Mouse (Mus musculus) heart, postnatal 0 days (tissue): ENCODE measurements around the gene Gm14862. TPM values are rescaled to one million over a fixed set of nuclear protein-coding genes. Genes with fewer than 3 reads are reported as not detected.

Experiments used
- ATAC-seq: fragments of 200-750 bp; cut with Nextera tagmentation; 2 replicates; pipeline ENCODE4 v1.8.0; 2017; ENCODE audit warnings: low read depth, moderate number of reproducible peaks, moderate library complexity; ENCODE audit not compliant: insufficient read depth
- DNase-seq: peaks from one replicate; pipeline ENCODE4 v3.0.0-alpha.2; 2016; ENCODE audit warnings: low spot score
- H3K27ac ChIP-seq: fragments of 300-500 bp; sonication (generic); 2 replicates; pipeline ENCODE4 v1.5.1; 2014; ENCODE audit warnings: low read depth, mild to moderate bottlenecking
- H3K27me3 ChIP-seq: fragments of 300-500 bp; sonication (generic); 2 replicates; pipeline ENCODE4 v1.6.1; 2014; ENCODE audit warnings: low read length, mixed read lengths; ENCODE audit not compliant: control insufficient read depth, insufficient read depth
- H3K36me3 ChIP-seq: fragments of 300-500 bp; sonication (generic); replicated peaks from 2 replicates; pipeline ENCODE4 v1.6.1; 2014; ENCODE audit warnings: low read length, mixed read lengths; ENCODE audit not compliant: control insufficient read depth, insufficient read depth
- H3K4me1 ChIP-seq: fragments of 300-500 bp; sonication (generic); 2 replicates; pipeline ENCODE4 v1.6.1; 2014; ENCODE audit warnings: antibody characterized with exemption; ENCODE audit not compliant: control insufficient read depth, insufficient read depth
- H3K4me2 ChIP-seq: fragments of 300-500 bp; sonication (generic); 2 replicates; pipeline ENCODE4 v1.6.1; 2014; ENCODE audit warnings: low read depth, mild to moderate bottlenecking, low read length, moderate library complexity
- H3K4me3 ChIP-seq: fragments of 300-500 bp; sonication (generic); 2 replicates; pipeline ENCODE4 v1.5.1; 2014; ENCODE audit warnings: low read depth, low read length
- H3K9ac ChIP-seq: fragments of 300-500 bp; sonication (generic); replicated peaks from 2 replicates; pipeline ENCODE4 v1.6.1; 2014; ENCODE audit warnings: low read depth, low read length, mixed read lengths
- H3K9me3 ChIP-seq: fragments of 300-500 bp; sonication (generic); replicated peaks from 2 replicates; pipeline ENCODE4 v1.6.1; 2016; ENCODE audit warnings: low read length; ENCODE audit not compliant: control insufficient read depth
- CTCF ChIP-seq: IDR thresholded peaks from 2 replicates; pipeline ENCODE4 v1.5.1; 2016; ENCODE audit warnings: antibody characterized with exemption, control low read depth, low read depth
- EP300 ChIP-seq: IDR thresholded peaks from 2 replicates; pipeline ENCODE4 v1.6.1; 2016; ENCODE audit warnings: antibody characterized with exemption, low read depth
- WGBS: fragments of 180-500 bp; shearing (Covaris S2); extraction: QIAGEN DNeasy Blood & Tissue Kit; methylation state at CpG from one replicate; pipeline ENCODE4 v1.1.7; 2014; 5-methylcytosine and 5-hydroxymethylcytosine counted together
- polyA plus RNA-seq: library from polyadenylated mRNA; unstranded; fragments of >200 nt; fragmentation: Nextera tagmentation; extraction: Ambion mirVana; gene quantifications from 2 replicates; pipeline ENCODE4 v1.2.1, GENCODE M21; 2015
- total RNA-seq: library from RNA; depleted of rRNA; stranded (reverse); fragments of >200 nt; gene quantifications from 2 replicates; pipeline ENCODE4 v1.2.3, GENCODE M21; 2014; ENCODE audit warnings: low replicate concordance

The Gm14862 gene
- total and polyA plus RNA-seq, 2 experiments from 2014 or later: not detected

GRCm38 (mm10) chrX:9259267-9259666 lies 2.6 kb upstream of the Gm14862 start:
- no peak overlapping the region for H3K4me2 ChIP-seq
- H3K9ac ChIP-seq: no peak overlapping the region
- ATAC-seq: no peak
- H3K9me3 ChIP-seq: no peaks in the 10 kb centered on the region
- no peak overlapping the region for H3K27ac ChIP-seq
- no peak for DNase-seq
- no peaks in the 10 kb centered on the region for H3K4me1 ChIP-seq
- no peaks in the 10 kb centered on the region for H3K27me3 ChIP-seq
- no peak for TF ChIP-seq EP300
- TF ChIP-seq CTCF: no peak
- WGBS: 67% methylated on average over 1 of the region's 1 CpGs
- H3K4me3 ChIP-seq: no peak overlapping the region
- H3K36me3 ChIP-seq: no peaks in the 10 kb centered on the region

GRCm38 (mm10) chrX:9257831-9258230 lies 1.1 kb upstream of the Gm14862 start:
- Histone ChIP-seq H3K27me3 (no peaks in the 10 kb centered on the region), H3K9ac (no peak overlapping the region), H3K9me3 (no peaks in the 10 kb centered on the region), H3K36me3 (no peaks in the 10 kb centered on the region), H3K27ac (no peak overlapping the region), H3K4me2 (no peak overlapping the region), H3K4me3 (no peak overlapping the region), H3K4me1 (no peaks in the 10 kb centered on the region)
- 84% methylated on average over 7 of the region's 7 CpGs for WGBS
- ATAC-seq: no peak
- no peak for TF ChIP-seq EP300
- TF ChIP-seq CTCF: no peak
- no peak for DNase-seq

GRCm38 (mm10) chrX:9254901-9255300 lies 1.8 kb downstream of the Gm14862 start:
- no peaks in the 10 kb centered on the region for H3K9me3 ChIP-seq
- TF ChIP-seq EP300: no peak
- H3K27me3 ChIP-seq: no peaks in the 10 kb centered on the region
- DNase-seq (no peak), ATAC-seq (no peak)
- H3K4me2 ChIP-seq: no peak overlapping the region
- H3K9ac ChIP-seq: no peak overlapping the region
- no peak overlapping the region for H3K27ac ChIP-seq
- WGBS: 80% methylated on average over 3 of the region's 3 CpGs
- H3K4me1 ChIP-seq: no peaks in the 10 kb centered on the region
- H3K4me3 ChIP-seq: no peak overlapping the region
- H3K36me3 ChIP-seq: no peaks in the 10 kb centered on the region

- Histone ChIP-seq H3K4me1 (no peaks in the 10 kb centered on the region), H3K36me3 (no peaks in the 10 kb centered on the region), H3K27ac (no peak overlapping the region), H3K4me2 (no peak overlapping the region), H3K4me3 (no peak overlapping the region), H3K9ac (no peak overlapping the region), H3K9me3 (no peaks in the 10 kb centered on the region), H3K27me3 (no peaks in the 10 kb centered on the region)
- ATAC-seq (no peak), DNase-seq (no peak)
- 77% methylated on average over 10 of the region's 10 CpGs for WGBS
- no peak for TF ChIP-seq CTCF
- TF ChIP-seq EP300: no peak
Observed at GRCm38 (mm10) chrX:9253990-9254389, 2.7 kb downstream of the Gm14862 start.

GRCm38 (mm10) chrX:9248911-9249310 lies 7.8 kb downstream of the Gm14862 start:
- H3K4me3 ChIP-seq: no peak overlapping the region

GRCm38 (mm10) chrX:9244603-9245336 lies 11.9 kb downstream of the Gm14862 start:
- Histone ChIP-seq H3K4me1 (no peaks in the 10 kb centered on the region), H3K4me3 (no peak overlapping the region), H3K4me2 (no peak overlapping the region), H3K27me3 (no peaks in the 10 kb centered on the region), H3K9me3 (no peaks in the 10 kb centered on the region), H3K36me3 (no peaks in the 10 kb centered on the region), H3K27ac (no peak overlapping the region), H3K9ac (no peak overlapping the region)
- ATAC-seq (no peak), DNase-seq (no peak)
- no peak for TF ChIP-seq EP300
- no peak for TF ChIP-seq CTCF
- 60% methylated on average over 12 of the region's 12 CpGs for WGBS

More at GRCm38 (mm10) chrX:9248911-9249310, 7.8 kb downstream of the Gm14862 start:
- H3K4me1 ChIP-seq: no peaks in the 10 kb centered on the region
- DNase-seq (no peak), ATAC-seq (no peak)
- H3K36me3 ChIP-seq: no peaks in the 10 kb centered on the region
- no peak overlapping the region for H3K9ac ChIP-seq
- H3K4me2 ChIP-seq: no peak overlapping the region
- no peaks in the 10 kb centered on the region for H3K27me3 ChIP-seq
- WGBS: 51% methylated on average over 5 of the region's 5 CpGs
- H3K9me3 ChIP-seq: no peaks in the 10 kb centered on the region
- no peak overlapping the region for H3K27ac ChIP-seq
- TF ChIP-seq EP300: no peak
